Mouse (Mus musculus): ENCODE results near the gene Vav3. TPM values are rescaled to one million over a fixed set of nuclear protein-coding genes. Genes with fewer than 3 reads are reported as not detected.

The Vav3 gene
- polyA plus RNA-seq, 1 experiment from 2014 or later = 19.7 TPM

DNA sequence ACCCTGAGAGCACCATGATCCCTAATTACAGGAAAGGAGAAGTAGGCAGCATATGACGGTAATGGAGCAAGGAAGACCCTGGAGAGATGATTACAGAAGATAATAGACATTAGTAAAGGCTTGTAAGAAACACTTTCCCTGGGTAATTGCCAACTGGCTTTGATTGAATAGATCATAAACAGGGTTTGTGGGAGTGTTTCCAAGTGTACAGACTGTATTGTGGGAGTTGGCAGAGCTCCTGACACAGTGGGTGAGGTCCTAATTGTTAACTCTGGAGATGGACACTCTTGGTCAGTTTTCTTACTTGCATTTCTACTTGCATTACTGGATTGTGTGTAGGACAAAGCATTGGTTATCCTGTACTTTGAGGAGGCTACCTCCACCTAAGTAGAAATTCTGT, 298.9 kb downstream of the Vav3 start:
- H3K4me2 ChIP-seq (ENCODE audit: low read depth, low read length) = no peak overlapping the region
- WGBS = 54% methylated on average over 1 of the region's 1 CpGs
- DNase-seq (ENCODE audit: low spot score) = peak; percentile 41
- no peaks in the 10 kb centered on the region for H3K36me3 ChIP-seq (ENCODE audit: control insufficient read depth, insufficient read depth, low read length)
- no peaks in the 10 kb centered on the region for H3K9me3 ChIP-seq (ENCODE audit: control insufficient read depth, low read length)
- H3K4me3 ChIP-seq (ENCODE audit: low read depth, low read length) = no peak overlapping the region
- H3K27me3 ChIP-seq (replicated peaks; ENCODE audit: control insufficient read depth, insufficient read depth, low read length) = no peaks in the 10 kb centered on the region
- 0 out of 2 replicates have a peak, but pooled peaks cover 5% of the 10 kb centered on the region for H3K4me1 ChIP-seq (ENCODE audit: control insufficient read depth, insufficient read depth, low read length)
- no peak overlapping the region for H3K9ac ChIP-seq (ENCODE audit: low read depth, low read length)
- ATAC-seq (ENCODE audit: low read depth) = no peak
- no peak overlapping the region for H3K27ac ChIP-seq (replicated peaks; ENCODE audit: low read depth, low read length)

DNA sequence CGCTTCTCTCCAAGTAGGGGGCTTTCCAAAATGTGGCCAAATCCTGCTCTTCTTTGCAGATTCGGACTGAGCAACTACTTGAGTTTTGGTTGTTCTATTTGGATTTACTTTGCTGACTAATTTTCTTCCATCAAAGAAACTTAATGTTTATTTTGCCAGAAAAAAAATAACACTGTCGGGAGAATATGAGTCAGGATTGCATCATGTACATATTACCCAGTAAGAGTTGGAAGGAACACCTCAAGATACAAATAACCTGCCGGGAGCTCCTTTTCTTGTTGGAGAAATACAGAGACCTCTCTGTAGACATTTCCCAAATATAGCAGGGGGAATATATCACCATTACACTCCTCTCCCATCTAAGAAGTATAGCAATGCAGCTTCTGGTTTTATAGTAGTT, 300.3 kb downstream of the Vav3 start:
- H3K4me3 ChIP-seq (ENCODE audit: low read depth, low read length) = no peak overlapping the region
- 0 out of 2 replicates have a peak, but pooled peaks cover 5% of the 10 kb centered on the region for H3K4me1 ChIP-seq (ENCODE audit: control insufficient read depth, insufficient read depth, low read length)
- WGBS = 82% methylated on average over 4 of the region's 4 CpGs
- no peaks in the 10 kb centered on the region for H3K36me3 ChIP-seq (ENCODE audit: control insufficient read depth, insufficient read depth, low read length)
- ATAC-seq (ENCODE audit: low read depth) = no peak
- no peak overlapping the region for H3K4me2 ChIP-seq (ENCODE audit: low read depth, low read length)
- H3K27ac ChIP-seq (replicated peaks; ENCODE audit: low read depth, low read length) = no peak overlapping the region
- no peak for DNase-seq (ENCODE audit: low spot score)
- no peaks in the 10 kb centered on the region for H3K9me3 ChIP-seq (ENCODE audit: control insufficient read depth, low read length)
- no peak overlapping the region for H3K9ac ChIP-seq (ENCODE audit: low read depth, low read length)
- H3K27me3 ChIP-seq (replicated peaks; ENCODE audit: control insufficient read depth, insufficient read depth, low read length) = no peaks in the 10 kb centered on the region

DNA sequence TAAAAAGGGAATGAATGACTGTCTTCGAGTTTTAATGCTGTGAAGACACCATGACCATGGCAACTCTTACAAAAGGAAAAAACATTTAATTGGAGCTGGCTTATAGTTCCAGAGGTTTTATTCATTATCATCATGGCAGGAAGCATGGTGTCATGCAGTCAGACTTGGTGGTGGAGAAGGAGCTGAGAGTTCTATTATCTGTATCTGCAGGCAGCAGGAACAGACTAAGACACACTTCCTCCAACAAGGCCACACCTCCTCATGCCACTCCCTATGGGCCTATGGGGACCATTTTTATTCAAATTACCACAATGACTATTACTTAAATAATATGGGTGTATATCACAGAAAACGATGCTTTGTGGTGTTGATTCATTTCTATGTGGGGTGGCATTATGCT, 307.8 kb downstream of the Vav3 start:
- Histone ChIP-seq H3K4me2 (ENCODE audit: low read depth, low read length) (no peak overlapping the region), H3K4me3 (ENCODE audit: low read depth, low read length) (no peak overlapping the region), H3K27ac (replicated peaks; ENCODE audit: low read depth, low read length) (no peak overlapping the region), H3K36me3 (ENCODE audit: control insufficient read depth, insufficient read depth, low read length) (no peaks in the 10 kb centered on the region), H3K27me3 (replicated peaks; ENCODE audit: control insufficient read depth, insufficient read depth, low read length) (no peaks in the 10 kb centered on the region), H3K4me1 (ENCODE audit: control insufficient read depth, insufficient read depth, low read length) (no peaks in the 10 kb centered on the region), H3K9ac (ENCODE audit: low read depth, low read length) (no peak overlapping the region), H3K9me3 (ENCODE audit: control insufficient read depth, low read length) (no peaks in the 10 kb centered on the region)
- ATAC-seq (ENCODE audit: low read depth) (no peak), DNase-seq (ENCODE audit: low spot score) (no peak)
- 91% methylated on average over 2 of the region's 2 CpGs for WGBS

DNA sequence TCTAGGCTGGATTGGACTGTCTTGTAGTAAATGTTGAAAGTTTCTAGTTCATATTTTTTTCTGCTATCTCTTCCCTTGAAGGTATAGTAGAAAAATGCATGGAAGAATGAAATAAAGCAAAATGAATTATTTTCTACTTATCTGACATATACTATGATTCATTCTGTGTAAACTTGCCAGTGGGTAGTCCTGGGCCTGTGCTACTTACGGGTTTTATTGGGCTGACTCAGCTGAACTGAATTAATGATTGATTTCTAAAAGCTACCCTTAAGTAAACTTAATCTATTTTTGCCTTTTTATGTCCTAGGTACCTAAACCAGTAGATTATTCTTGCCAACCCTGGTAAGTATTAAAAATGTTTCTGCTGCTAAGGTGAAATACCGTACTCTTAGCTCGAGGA, 311.0 kb downstream of the Vav3 start:
- Histone ChIP-seq H3K4me3 (ENCODE audit: low read depth, low read length) (no peak overlapping the region), H3K4me1 (ENCODE audit: control insufficient read depth, insufficient read depth, low read length) (no peaks in the 10 kb centered on the region), H3K9me3 (ENCODE audit: control insufficient read depth, low read length) (no peaks in the 10 kb centered on the region), H3K27me3 (replicated peaks; ENCODE audit: control insufficient read depth, insufficient read depth, low read length) (no peaks in the 10 kb centered on the region), H3K27ac (replicated peaks; ENCODE audit: low read depth, low read length) (no peak overlapping the region), H3K4me2 (ENCODE audit: low read depth, low read length) (no peak overlapping the region), H3K9ac (ENCODE audit: low read depth, low read length) (no peak overlapping the region), H3K36me3 (ENCODE audit: control insufficient read depth, insufficient read depth, low read length) (no peaks in the 10 kb centered on the region)
- 87% methylated on average over 3 of the region's 3 CpGs for WGBS
- DNase-seq (ENCODE audit: low spot score) = no peak
- no peak for ATAC-seq (ENCODE audit: low read depth)

DNA sequence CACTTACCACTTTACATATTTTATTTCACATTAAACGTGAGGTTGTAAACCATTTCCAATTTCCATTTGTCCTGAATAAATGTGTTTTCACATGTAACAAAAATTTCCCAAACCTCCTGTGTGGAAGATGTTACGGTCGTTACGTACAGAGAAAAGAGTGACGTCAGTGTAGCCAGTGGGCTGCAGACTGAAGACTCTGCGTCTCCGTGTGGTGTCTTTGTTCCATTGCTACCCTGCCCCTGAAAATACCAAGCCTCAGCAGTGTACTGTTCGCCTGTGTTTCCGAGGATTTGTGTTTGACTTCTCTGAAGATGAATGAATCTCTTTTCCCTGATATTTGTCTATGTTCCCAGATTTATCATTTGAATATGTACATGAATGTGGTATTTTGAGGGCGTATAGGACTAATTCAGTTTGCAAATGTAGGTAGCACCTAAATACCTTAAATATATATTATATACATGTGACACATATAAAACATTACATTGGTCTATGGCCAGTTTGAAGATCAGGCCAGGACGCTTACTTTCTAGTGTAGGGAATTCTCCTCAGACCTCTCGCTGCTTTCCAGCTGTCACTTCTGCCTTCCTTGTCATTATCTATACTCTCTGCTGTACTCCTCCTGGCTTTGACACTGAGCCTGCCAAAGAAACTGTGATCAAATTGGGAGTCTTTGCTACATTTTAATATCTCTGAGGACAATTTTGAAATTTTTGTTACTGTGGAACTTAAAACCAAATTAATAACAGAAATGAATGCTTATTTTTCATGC, 312.6 kb downstream of the Vav3 start:
- Histone ChIP-seq H3K4me1 (ENCODE audit: control insufficient read depth, insufficient read depth, low read length) (no peaks in the 10 kb centered on the region), H3K4me3 (ENCODE audit: low read depth, low read length) (no peak overlapping the region), H3K36me3 (ENCODE audit: control insufficient read depth, insufficient read depth, low read length) (no peaks in the 10 kb centered on the region), H3K27ac (replicated peaks; ENCODE audit: low read depth, low read length) (no peak overlapping the region), H3K4me2 (ENCODE audit: low read depth, low read length) (no peak overlapping the region), H3K27me3 (replicated peaks; ENCODE audit: control insufficient read depth, insufficient read depth, low read length) (no peaks in the 10 kb centered on the region), H3K9ac (ENCODE audit: low read depth, low read length) (no peak overlapping the region), H3K9me3 (ENCODE audit: control insufficient read depth, low read length) (no peaks in the 10 kb centered on the region)
- 78% methylated on average over 12 of the region's 12 CpGs for WGBS
- no peak for ATAC-seq (ENCODE audit: low read depth)
- DNase-seq (ENCODE audit: low spot score) = no peak

DNA sequence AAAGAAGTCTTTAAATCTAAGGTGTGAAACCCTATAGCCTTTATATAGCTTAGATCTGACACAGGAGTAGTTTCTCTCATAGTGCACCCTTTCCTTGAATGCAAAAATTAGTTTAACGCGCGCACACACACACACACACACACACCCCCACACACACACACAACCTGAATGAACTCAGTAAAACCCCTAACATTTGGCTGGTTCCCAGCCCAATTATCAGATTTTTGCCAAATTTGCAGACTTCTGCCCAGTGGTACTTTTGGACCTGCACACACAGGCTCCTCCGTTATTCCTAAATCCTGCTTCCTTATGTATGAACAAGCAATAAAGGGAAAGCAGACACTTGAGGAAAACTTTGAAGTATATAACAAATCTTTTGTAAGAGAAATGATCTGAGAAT, 313.9 kb downstream of the Vav3 start:
- Histone ChIP-seq H3K4me3 (ENCODE audit: low read depth, low read length) (no peak overlapping the region), H3K9me3 (ENCODE audit: control insufficient read depth, low read length) (no peaks in the 10 kb centered on the region), H3K27me3 (replicated peaks; ENCODE audit: control insufficient read depth, insufficient read depth, low read length) (no peaks in the 10 kb centered on the region), H3K27ac (replicated peaks; ENCODE audit: low read depth, low read length) (no peak overlapping the region), H3K9ac (ENCODE audit: low read depth, low read length) (no peak overlapping the region), H3K4me1 (ENCODE audit: control insufficient read depth, insufficient read depth, low read length) (no peaks in the 10 kb centered on the region), H3K36me3 (ENCODE audit: control insufficient read depth, insufficient read depth, low read length) (no peaks in the 10 kb centered on the region), H3K4me2 (ENCODE audit: low read depth, low read length) (no peak overlapping the region)
- no peak for DNase-seq (ENCODE audit: low spot score)
- ATAC-seq (ENCODE audit: low read depth) = no peak
- 86% methylated on average over 4 of the region's 4 CpGs for WGBS

DNA sequence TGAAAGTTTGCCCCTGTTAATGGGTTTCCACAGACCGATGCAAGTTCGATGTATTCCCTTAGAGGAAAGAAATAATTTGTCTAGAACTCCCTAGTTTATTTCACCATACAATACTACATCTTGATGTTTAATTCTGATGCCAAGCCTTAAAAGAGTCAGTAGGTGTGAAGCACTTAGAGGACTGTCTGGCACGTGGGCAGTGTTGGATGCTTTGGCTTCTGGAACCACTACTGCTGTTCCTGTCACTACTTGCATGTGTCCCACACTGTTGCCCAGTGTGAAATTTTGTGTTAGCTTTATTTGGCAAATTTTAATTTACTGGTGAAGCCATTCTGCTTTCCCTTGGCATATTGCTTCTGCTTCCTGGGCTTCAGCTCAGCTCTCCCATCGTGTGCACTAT, 331.3 kb downstream of the Vav3 start:
- ATAC-seq (ENCODE audit: low read depth) (no peak), DNase-seq (ENCODE audit: low spot score) (no peak)
- Histone ChIP-seq H3K27me3 (replicated peaks; ENCODE audit: control insufficient read depth, insufficient read depth, low read length) (no peaks in the 10 kb centered on the region), H3K4me3 (ENCODE audit: low read depth, low read length) (no peak overlapping the region), H3K4me1 (ENCODE audit: control insufficient read depth, insufficient read depth, low read length) (no peaks in the 10 kb centered on the region), H3K9ac (ENCODE audit: low read depth, low read length) (no peak overlapping the region), H3K27ac (replicated peaks; ENCODE audit: low read depth, low read length) (no peak overlapping the region), H3K36me3 (ENCODE audit: control insufficient read depth, insufficient read depth, low read length) (no peaks in the 10 kb centered on the region), H3K4me2 (ENCODE audit: low read depth, low read length) (no peak overlapping the region), H3K9me3 (ENCODE audit: control insufficient read depth, low read length) (no peaks in the 10 kb centered on the region)
- 92% methylated on average over 4 of the region's 4 CpGs for WGBS

DNA sequence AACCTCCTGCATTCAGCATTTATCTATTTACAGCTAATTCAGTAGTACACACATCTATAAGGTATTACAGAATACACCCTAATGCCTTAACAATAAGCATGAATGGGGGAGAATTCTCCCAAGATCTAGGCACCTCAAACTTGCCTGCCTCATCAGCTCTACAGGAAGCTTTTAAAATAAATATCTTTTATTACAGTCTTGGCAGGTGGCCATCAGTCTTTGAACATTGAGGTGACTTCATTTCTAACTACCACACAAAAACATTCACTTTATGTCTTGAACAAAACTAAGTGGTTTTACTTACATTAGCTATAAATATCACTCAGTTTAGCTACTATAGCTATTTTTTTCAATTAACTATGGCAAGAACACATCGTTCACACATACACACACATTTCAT, 332.5 kb downstream of the Vav3 start:
- Histone ChIP-seq H3K4me2 (ENCODE audit: low read depth, low read length) (no peak overlapping the region), H3K27me3 (replicated peaks; ENCODE audit: control insufficient read depth, insufficient read depth, low read length) (no peaks in the 10 kb centered on the region), H3K4me3 (ENCODE audit: low read depth, low read length) (no peak overlapping the region), H3K9ac (ENCODE audit: low read depth, low read length) (no peak overlapping the region), H3K4me1 (ENCODE audit: control insufficient read depth, insufficient read depth, low read length) (no peaks in the 10 kb centered on the region), H3K36me3 (ENCODE audit: control insufficient read depth, insufficient read depth, low read length) (no peaks in the 10 kb centered on the region), H3K9me3 (ENCODE audit: control insufficient read depth, low read length) (no peaks in the 10 kb centered on the region), H3K27ac (replicated peaks; ENCODE audit: low read depth, low read length) (no peak overlapping the region)
- 81% methylated on average over 1 of the region's 1 CpGs for WGBS
- DNase-seq (ENCODE audit: low spot score) (peak; percentile 51), ATAC-seq (ENCODE audit: low read depth) (no peak)

DNA sequence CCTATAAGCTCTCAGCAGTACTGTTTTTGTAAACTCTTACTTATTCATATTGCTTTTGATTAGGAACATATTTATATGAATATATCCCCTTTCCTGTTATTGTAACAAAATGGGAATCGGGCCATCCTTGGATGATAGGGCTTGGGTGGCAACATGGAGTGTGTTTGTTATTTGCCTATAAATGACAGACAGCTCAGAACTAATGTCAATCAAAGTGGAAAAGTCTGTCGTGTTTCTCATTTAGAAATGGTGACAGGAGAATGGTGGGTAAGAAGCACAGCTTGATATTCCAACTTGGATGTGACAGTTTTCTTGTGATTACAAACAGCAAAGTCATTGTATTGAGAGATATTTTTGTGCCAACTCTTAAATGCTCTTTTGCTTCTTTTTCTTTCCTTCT, 339.8 kb downstream of the Vav3 start:
- H3K4me1 ChIP-seq (ENCODE audit: control insufficient read depth, insufficient read depth, low read length) = no peaks in the 10 kb centered on the region
- DNase-seq (ENCODE audit: low spot score) (no peak), ATAC-seq (ENCODE audit: low read depth) (no peak)
- H3K9ac ChIP-seq (ENCODE audit: low read depth, low read length) = no peak overlapping the region
- H3K4me3 ChIP-seq (ENCODE audit: low read depth, low read length) = no peak overlapping the region
- no peaks in the 10 kb centered on the region for H3K36me3 ChIP-seq (ENCODE audit: control insufficient read depth, insufficient read depth, low read length)
- no peak overlapping the region for H3K4me2 ChIP-seq (ENCODE audit: low read depth, low read length)
- H3K27ac ChIP-seq (replicated peaks; ENCODE audit: low read depth, low read length) = no peak overlapping the region
- no peaks in the 10 kb centered on the region for H3K27me3 ChIP-seq (replicated peaks; ENCODE audit: control insufficient read depth, insufficient read depth, low read length)
- 67% methylated on average over 2 of the region's 2 CpGs for WGBS
- H3K9me3 ChIP-seq (ENCODE audit: control insufficient read depth, low read length) = no peaks in the 10 kb centered on the region

Measured in embryonic facial prominence, embryonic 14.5 days (tissue).